Mouse (Mus musculus): ENCODE results near the gene Olfr1276. TPM values are rescaled to one million over a fixed set of nuclear protein-coding genes. Genes with fewer than 3 reads are reported as not detected.

Gene Olfr1276
- polyA plus RNA-seq (2021; fragmentation: Nextera tagmentation) = not detected in 2 replicates
- long read RNA-seq, experiment 1 = 0 reads
- long read RNA-seq, experiment 2 = 0 reads

DNA sequence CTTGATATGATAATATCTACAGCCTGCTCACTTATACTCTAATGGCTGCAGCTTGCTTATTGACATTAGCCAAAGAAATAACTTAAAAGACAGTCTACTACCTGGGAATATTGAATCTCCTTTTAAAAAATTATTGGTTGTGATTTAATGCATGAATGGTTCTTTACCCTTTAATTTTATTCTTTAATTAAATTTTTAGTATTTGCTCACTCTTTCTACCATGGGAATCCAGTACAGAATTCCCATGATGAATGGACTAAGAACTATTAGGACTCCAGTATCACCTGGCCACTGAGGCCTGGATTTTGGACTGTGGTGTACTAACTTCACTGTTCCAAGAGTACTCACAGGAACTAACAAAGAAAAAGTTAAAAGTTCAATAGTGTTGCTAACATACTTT is at the start of gene Olfr1276:
TSS of gene Olfr1276 (plus strand) at position 301 of the 400 bp plus-strand sequence.

DNA sequence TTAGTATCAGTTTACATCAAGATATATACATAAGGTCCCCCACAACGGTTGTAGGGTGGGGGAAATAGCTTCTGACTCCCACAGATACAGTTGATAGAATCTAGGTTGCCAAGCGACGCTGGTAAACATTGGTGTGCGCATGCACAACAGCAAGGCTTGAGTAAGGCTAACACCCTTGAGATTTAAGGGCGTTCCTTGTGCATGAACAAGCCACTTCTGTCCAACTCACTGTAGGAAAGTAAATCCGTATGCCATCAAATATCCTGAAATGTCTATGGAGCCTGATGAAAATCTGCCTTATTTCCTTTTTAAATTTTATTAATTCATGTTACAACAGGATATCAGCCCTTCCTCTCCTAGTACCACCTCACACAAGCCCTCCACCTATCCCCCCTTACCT is 24.8 kb upstream of the Olfr1276 start, which contains the start of gene 4930430A15Rik:
TSS of gene 4930430A15Rik (minus strand) at position 101 of the 400 bp plus-strand sequence.

DNA sequence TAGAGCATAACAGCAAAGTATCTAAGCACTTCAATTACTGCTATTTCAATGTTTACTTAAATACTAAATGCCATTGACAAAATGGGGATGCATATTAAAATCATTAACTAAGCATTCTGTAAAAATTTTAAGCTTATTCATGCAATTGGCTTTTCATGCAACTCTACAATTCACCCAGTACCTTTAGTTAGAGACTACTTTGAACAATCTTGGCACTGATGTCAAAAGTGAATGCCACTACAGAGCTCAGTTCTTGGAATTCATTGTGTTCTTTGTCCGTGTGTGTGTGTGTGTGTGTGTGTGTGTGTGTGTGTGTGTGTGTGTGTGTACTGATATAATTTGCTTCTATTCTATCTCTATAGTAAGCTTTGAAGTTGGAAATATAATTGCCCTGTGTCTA is 19.1 kb upstream of the Olfr1276 start, which contains the start of gene Olfr1275:
TSS of gene Olfr1275 (minus strand) at position 101 of the 400 bp plus-strand sequence.

DNA sequence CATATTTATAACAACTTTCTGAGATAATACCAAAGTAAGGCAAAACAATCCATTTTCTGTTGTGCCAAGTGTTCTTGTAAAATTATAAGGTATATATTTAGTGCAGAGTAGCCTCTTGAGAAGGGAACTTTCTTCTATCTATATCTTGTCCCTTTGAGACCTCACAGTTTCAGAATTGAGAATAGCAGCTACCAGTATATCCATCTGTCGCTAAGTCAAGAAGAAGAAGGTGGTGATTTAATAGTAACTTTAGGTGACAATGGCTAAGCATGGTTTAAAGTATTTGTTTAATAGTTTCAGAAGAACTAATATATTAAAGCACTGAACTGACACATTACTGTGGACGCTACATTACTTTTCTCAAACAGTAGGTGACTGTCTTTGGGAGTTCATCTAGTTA is 19.7 kb downstream of the Olfr1276 start, which contains the start of gene Olfr1277:
TSS of gene Olfr1277 (minus strand) at position 101 of the 400 bp plus-strand sequence.

DNA sequence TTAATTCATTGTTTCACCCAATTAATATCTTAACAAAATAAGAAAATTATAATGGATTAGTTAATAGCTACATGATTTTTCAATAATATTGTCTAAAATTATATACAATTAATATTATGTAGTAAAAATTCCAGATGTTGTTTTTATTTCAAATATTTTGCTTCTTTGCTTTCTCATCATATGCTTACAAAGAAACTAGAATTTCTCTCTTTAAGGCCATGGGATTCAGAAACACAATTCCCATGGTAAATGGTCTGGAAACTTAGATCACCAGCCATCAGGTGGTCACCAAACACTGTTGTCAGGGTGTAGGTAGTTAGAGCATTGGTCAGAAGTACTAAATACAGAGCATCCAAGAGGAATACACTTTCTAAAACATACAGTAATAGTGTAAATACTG is 35.5 kb downstream of the Olfr1276 start, which contains the start of gene Olfr1278:
TSS of gene Olfr1278 (plus strand) at position 301 of the 400 bp plus-strand sequence.

DNA sequence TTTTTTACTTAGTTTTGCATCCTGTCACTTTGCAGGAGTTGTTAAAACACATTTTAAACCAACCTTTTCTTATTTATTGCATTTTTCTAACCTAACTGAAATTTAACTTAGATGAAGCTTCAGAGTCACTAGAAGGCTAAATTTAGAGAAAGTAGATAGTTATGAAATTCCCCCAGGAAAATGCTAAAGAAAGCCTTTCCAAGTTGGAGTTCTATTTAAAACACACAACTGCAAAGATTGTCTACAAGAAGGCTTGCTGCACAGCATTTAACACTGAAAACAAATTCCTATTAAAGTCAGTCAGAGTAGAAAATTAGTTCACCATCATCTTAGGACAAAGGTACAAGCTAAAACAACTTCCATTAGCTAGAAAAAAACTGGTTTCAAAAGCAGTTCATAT is 46.1 kb downstream of the Olfr1276 start, which contains the start of gene Olfr1279:
TSS of gene Olfr1279 (plus strand) at position 262 of the 400 bp plus-strand sequence.

Other genes with a start within 250 kb of the Olfr1276 start
- gene Gm13941, start 148.5 kb upstream of the Olfr1276 start, polyA plus RNA-seq (2021; fragmentation: Nextera tagmentation) = not detected in 2 replicates
- gene Gm15130, start 101.6 kb upstream of the Olfr1276 start, polyA plus RNA-seq (2021; fragmentation: Nextera tagmentation) = not detected in 2 replicates
- not detected in 2 replicates for gene 4930430A15Rik, start 24.9 kb upstream of the Olfr1276 start, polyA plus RNA-seq (2021; fragmentation: Nextera tagmentation)
- not detected in 2 replicates for gene Olfr1275, start 19.2 kb upstream of the Olfr1276 start, polyA plus RNA-seq (2021; fragmentation: Nextera tagmentation)
- gene Olfr1277, start 19.6 kb downstream of the Olfr1276 start, polyA plus RNA-seq (2021; fragmentation: Nextera tagmentation) = not detected in 2 replicates
- not detected in 2 replicates for gene Olfr1278, start 35.6 kb downstream of the Olfr1276 start, polyA plus RNA-seq (2021; fragmentation: Nextera tagmentation)
- not detected in 2 replicates for gene Olfr1279, start 46.1 kb downstream of the Olfr1276 start, polyA plus RNA-seq (2021; fragmentation: Nextera tagmentation)
- not detected in 2 replicates for gene Olfr1280, start 59.5 kb downstream of the Olfr1276 start, polyA plus RNA-seq (2021; fragmentation: Nextera tagmentation)
- not detected in 2 replicates for gene Olfr1281, start 72.0 kb downstream of the Olfr1276 start, polyA plus RNA-seq (2021; fragmentation: Nextera tagmentation)
- not detected in 2 replicates for gene Olfr1282, start 81.6 kb downstream of the Olfr1276 start, polyA plus RNA-seq (2021; fragmentation: Nextera tagmentation)
- not detected in 2 replicates for gene Olfr1283, start 112.3 kb downstream of the Olfr1276 start, polyA plus RNA-seq (2021; fragmentation: Nextera tagmentation)
- not detected in 2 replicates for gene Olfr1284, start 121.0 kb downstream of the Olfr1276 start, polyA plus RNA-seq (2021; fragmentation: Nextera tagmentation)
- gene Olfr1286, start 168.6 kb downstream of the Olfr1276 start, polyA plus RNA-seq (2021; fragmentation: Nextera tagmentation) = not detected in 2 replicates
- gene Olfr1287, start 194.6 kb downstream of the Olfr1276 start, polyA plus RNA-seq (2021; fragmentation: Nextera tagmentation) = not detected in 2 replicates
- not detected in 2 replicates for gene Olfr1288, start 219.6 kb downstream of the Olfr1276 start, polyA plus RNA-seq (2021; fragmentation: Nextera tagmentation)
- gene Olfr1289, start 226.3 kb downstream of the Olfr1276 start, polyA plus RNA-seq (2021; fragmentation: Nextera tagmentation) = not detected in 2 replicates
- gene Olfr1290, start 239.3 kb downstream of the Olfr1276 start, polyA plus RNA-seq (2021; fragmentation: Nextera tagmentation) = not detected in 2 replicates
- gene Olfr1291-ps1, start 242.7 kb downstream of the Olfr1276 start, polyA plus RNA-seq (2021; fragmentation: Nextera tagmentation) = not detected in 2 replicates